Mouse (Mus musculus) neural tube, embryonic 11.5 days (tissue): ENCODE data around the gene Tspan3. TPM values are rescaled to one million over a fixed set of nuclear protein-coding genes. Genes with fewer than 3 reads are reported as not detected.

ENCODE experiments used
- ATAC-seq: fragments of 200-750 bp; cut with Nextera tagmentation; 2 replicates; pipeline ENCODE4 v1.8.0; 2017; ENCODE audit warnings: moderate number of reproducible peaks, mild to moderate bottlenecking, moderate TSS enrichment, moderate library complexity; ENCODE audit not compliant: insufficient read depth, low FRiP score, low TSS enrichment
- DNase-seq: peaks from one replicate; pipeline ENCODE4 v3.0.0-alpha.2; 2015; ENCODE audit warnings: low spot score
- H3K27ac ChIP-seq: fragments of 300-500 bp; sonication (generic); 2 replicates; pipeline ENCODE4 v1.5.1; 2014; ENCODE audit warnings: low read depth, mild to moderate bottlenecking, low read length
- H3K27me3 ChIP-seq: fragments of 300-500 bp; sonication (generic); 2 replicates; pipeline ENCODE4 v1.6.1; 2014; ENCODE audit warnings: mild to moderate bottlenecking, low read length, mixed read lengths; ENCODE audit not compliant: control insufficient read depth, insufficient read depth
- H3K36me3 ChIP-seq: fragments of 300-500 bp; sonication (generic); 2 replicates; pipeline ENCODE4 v1.6.1; 2014; ENCODE audit warnings: mild to moderate bottlenecking, low read length, moderate library complexity, mixed read lengths; ENCODE audit not compliant: control insufficient read depth, insufficient read depth
- H3K4me1 ChIP-seq: fragments of 300-500 bp; sonication (generic); 2 replicates; pipeline ENCODE4 v1.6.1; 2014; ENCODE audit warnings: low read length, mixed read lengths; ENCODE audit not compliant: control insufficient read depth, insufficient read depth
- H3K4me2 ChIP-seq: fragments of 300-500 bp; sonication (generic); 2 replicates; pipeline ENCODE4 v1.6.1; 2014; ENCODE audit warnings: low read depth, mild to moderate bottlenecking, moderate library complexity
- H3K4me3 ChIP-seq: fragments of 300-500 bp; sonication (generic); 2 replicates; pipeline ENCODE4 v1.5.1; 2014; ENCODE audit warnings: low read depth, low read length
- H3K9ac ChIP-seq: fragments of 300-500 bp; sonication (generic); 2 replicates; pipeline ENCODE4 v1.6.1; 2014; ENCODE audit warnings: mild to moderate bottlenecking, low read length
- H3K9me3 ChIP-seq: fragments of 300-500 bp; sonication (generic); 2 replicates; pipeline ENCODE4 v1.6.1; 2016; ENCODE audit warnings: low read length; ENCODE audit not compliant: control insufficient read depth
- WGBS: fragments of 180-500 bp; shearing (Covaris S2); extraction: QIAGEN DNeasy Blood & Tissue Kit; methylation state at CpG from one replicate; pipeline ENCODE4 v1.1.7; 2014; 5-methylcytosine and 5-hydroxymethylcytosine counted together
- polyA plus RNA-seq: library from polyadenylated mRNA; unstranded; fragments of >200 nt; fragmentation: Nextera tagmentation; extraction: Ambion mirVana; gene quantifications from 2 replicates; pipeline ENCODE4 v1.2.1, GENCODE M21; 2014

Gene Tspan3
- polyA plus RNA-seq, 1 experiment from 2014 or later: 584 TPM

DNA sequence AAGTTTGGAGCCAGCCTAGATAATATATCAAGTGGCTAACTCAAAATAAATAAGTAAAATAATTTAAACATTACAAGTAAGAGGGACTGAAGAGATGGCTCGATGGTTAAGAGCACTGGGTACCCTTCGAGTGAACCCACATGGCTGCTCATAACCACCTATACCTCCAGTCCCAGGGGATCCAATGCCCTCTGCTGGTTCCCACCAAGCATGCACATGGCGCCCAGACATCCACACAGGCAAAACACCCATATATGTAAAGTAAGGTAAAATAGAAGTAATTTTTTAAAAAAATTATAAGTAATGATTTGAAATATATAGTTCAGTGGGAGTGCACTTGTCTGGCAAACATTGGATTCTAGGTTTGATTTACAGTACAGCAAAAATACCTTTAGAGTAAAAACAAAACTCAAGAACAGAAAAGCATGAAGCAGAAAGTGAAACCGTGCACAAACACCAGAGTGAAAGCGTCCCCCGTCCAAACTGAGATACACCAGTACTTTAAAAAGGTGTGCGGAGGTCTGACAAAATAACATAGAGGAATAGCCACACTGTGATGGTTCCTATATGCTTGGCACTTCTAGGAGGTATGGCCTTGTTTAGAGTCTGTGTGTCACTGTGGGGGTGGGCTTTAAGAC, 20.8 kb downstream of the Tspan3 start:
- no peaks in the 10 kb centered on the region for H3K4me1 ChIP-seq
- H3K36me3 ChIP-seq: peaks cover 10% of the 10 kb centered on the region
- WGBS: 94% methylated on average over 7 of the region's 7 CpGs
- no peak overlapping the region for H3K4me2 ChIP-seq
- H3K9me3 ChIP-seq: no peaks in the 10 kb centered on the region
- no peak overlapping the region for H3K9ac ChIP-seq
- DNase-seq: no peak
- H3K4me3 ChIP-seq: no peak overlapping the region
- no peak for ATAC-seq
- H3K27ac ChIP-seq: no peak overlapping the region
- no peaks in the 10 kb centered on the region for H3K27me3 ChIP-seq

- 87% methylated on average over 9 of the region's 9 CpGs for WGBS
- H3K36me3 ChIP-seq: peaks cover 10% of the 10 kb centered on the region
- ATAC-seq (no peak), DNase-seq (no peak)
- no peaks in the 10 kb centered on the region for H3K27me3 ChIP-seq
- H3K4me2 ChIP-seq: no peak overlapping the region
- no peak overlapping the region for H3K4me3 ChIP-seq
- no peaks in the 10 kb centered on the region for H3K9me3 ChIP-seq
- no peak overlapping the region for H3K27ac ChIP-seq
- no peaks in the 10 kb centered on the region for H3K4me1 ChIP-seq
- no peak overlapping the region for H3K9ac ChIP-seq
These were observed 23.5 kb downstream of the Tspan3 start for GRCm38 (mm10) chr9:56141776-56142175.

DNA sequence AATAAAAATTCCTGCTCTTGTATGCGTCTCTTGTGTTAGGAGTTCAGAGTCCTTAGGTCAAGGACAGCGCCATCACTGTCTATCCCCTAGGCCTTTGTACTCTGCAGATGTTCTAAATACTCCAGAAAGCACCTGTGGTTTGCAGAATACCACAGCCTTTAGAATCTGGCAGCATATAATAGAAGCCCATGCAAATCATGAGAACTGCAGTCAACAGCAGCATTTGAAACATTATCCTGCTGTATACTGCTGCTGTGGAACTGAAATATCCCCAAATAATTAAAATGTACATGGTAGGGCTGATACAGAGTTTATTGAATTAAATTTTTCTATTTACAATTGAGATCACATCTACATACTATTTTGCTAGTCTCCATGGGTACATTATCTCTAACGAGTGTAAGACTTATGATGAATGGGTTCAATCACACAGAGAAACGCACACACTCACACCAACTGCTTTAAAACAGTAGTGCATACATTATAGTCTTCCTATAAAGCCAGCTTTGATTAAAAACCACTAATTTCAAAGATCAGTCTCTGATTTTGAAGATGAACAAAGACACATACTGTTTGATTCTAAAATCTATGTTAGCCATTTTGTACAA, 29.6 kb downstream of the Tspan3 start:
- Histone ChIP-seq H3K27ac (no peak overlapping the region), H3K27me3 (no peaks in the 10 kb centered on the region), H3K4me2 (no peak overlapping the region), H3K36me3 (peaks cover 8% of the 10 kb centered on the region; the same call in 1 of the 2 replicates), H3K4me1 (no peaks in the 10 kb centered on the region), H3K9ac (no peak overlapping the region), H3K4me3 (no peak overlapping the region), H3K9me3 (no peaks in the 10 kb centered on the region)
- no peak for DNase-seq
- WGBS: 96% methylated on average over 4 of the region's 4 CpGs
- ATAC-seq: no peak

- H3K27me3 ChIP-seq: no peaks in the 10 kb centered on the region
- no peak overlapping the region for H3K4me3 ChIP-seq
- DNase-seq (no peak), ATAC-seq (no peak)
- WGBS: 96% methylated on average over 4 of the region's 4 CpGs
- H3K36me3 ChIP-seq: peaks cover 10% of the 10 kb centered on the region
- no peaks in the 10 kb centered on the region for H3K9me3 ChIP-seq
- H3K9ac ChIP-seq: no peak overlapping the region
- no peak overlapping the region for H3K27ac ChIP-seq
- H3K4me2 ChIP-seq: no peak overlapping the region
- no peaks in the 10 kb centered on the region for H3K4me1 ChIP-seq
These were observed 30.7 kb downstream of the Tspan3 start for GRCm38 (mm10) chr9:56134614-56135013.

GRCm38 (mm10) chr9:56133970-56134369, 31.3 kb downstream of the Tspan3 start:
- no peaks in the 10 kb centered on the region for H3K4me1 ChIP-seq
- no peak for ATAC-seq
- no peak overlapping the region for H3K27ac ChIP-seq
- H3K9ac ChIP-seq: no peak overlapping the region
- no peak overlapping the region for H3K4me3 ChIP-seq
- 82% methylated on average over 5 of the region's 5 CpGs for WGBS
- H3K9me3 ChIP-seq: no peaks in the 10 kb centered on the region
- no peak for DNase-seq
- H3K36me3 ChIP-seq: peaks cover 15% of the 10 kb centered on the region
- no peak overlapping the region for H3K4me2 ChIP-seq
- no peaks in the 10 kb centered on the region for H3K27me3 ChIP-seq

DNA sequence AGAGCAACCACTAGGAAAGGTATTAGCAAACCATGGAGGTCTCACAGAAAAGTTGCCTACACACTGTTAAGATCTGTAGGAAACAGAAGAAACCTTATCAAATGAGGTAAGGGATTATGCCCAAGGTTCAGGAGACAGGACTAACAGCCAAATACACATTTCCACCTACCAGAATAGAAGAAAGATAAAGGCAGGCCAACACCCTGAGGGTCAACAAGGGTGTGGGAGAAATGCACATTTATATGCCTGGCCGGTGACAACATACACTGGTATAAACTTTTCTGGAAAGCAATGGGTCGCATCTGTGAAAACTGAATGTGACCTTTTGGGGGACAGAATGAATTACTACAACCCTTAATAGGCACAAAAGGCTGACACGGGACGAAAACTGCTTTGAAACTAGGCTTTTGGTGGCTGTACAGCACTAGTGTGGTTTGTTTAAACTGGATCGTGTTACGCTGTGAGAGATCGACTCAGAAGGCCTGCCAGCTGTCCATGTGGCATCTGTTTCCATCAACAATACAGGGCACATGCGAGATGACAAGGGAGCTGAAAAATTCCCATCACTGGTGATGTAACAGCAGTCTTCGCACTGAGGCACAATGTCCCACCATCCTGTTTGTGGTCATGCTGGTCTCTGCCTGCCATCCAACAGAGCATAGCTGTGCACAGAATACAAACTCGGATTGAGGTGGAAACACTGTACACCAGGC, 33.3 kb downstream of the Tspan3 start:
- no peaks in the 10 kb centered on the region for H3K27me3 ChIP-seq
- H3K4me2 ChIP-seq: no peak overlapping the region
- H3K9ac ChIP-seq: no peak overlapping the region
- H3K36me3 ChIP-seq: peaks cover 17% of the 10 kb centered on the region
- no peak overlapping the region for H3K27ac ChIP-seq
- DNase-seq (no peak), ATAC-seq (no peak)
- no peaks in the 10 kb centered on the region for H3K9me3 ChIP-seq
- no peak overlapping the region for H3K4me3 ChIP-seq
- WGBS: 55% methylated on average over 10 of the region's 10 CpGs
- no peaks in the 10 kb centered on the region for H3K4me1 ChIP-seq

DNA sequence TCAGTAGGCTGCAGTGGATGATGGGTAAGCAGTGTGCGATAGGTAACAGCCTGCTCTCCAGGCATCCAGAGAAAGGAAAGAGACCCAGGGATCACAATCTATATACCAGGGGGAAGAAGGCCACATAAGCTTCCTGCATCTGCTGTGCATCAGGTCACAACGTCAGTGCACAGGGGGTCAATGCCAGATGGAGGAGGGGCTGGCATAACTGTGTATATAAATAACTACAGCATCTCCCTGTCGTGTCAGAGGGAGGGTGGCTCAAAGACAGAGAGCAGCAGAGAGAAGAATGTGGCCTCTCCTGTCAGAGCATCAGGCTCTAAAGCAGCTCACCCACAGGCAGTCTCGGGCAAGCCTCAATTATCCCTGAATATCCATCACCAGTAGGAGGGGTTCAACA, 34.7 kb downstream of the Tspan3 start:
- WGBS: 38% methylated on average over 4 of the region's 4 CpGs
- Histone ChIP-seq H3K36me3 (peaks cover 13% of the 10 kb centered on the region), H3K9ac (no peak overlapping the region)

GRCm38 (mm10) chr9:56129951-56130350, 35.3 kb downstream of the Tspan3 start:
- H3K36me3 ChIP-seq: peaks cover 13% of the 10 kb centered on the region
- 92% methylated on average over 3 of the region's 3 CpGs for WGBS
- H3K4me1 ChIP-seq: no peaks in the 10 kb centered on the region
- DNase-seq (no peak), ATAC-seq (no peak)
- H3K27ac ChIP-seq: no peak overlapping the region
- H3K4me2 ChIP-seq: no peak overlapping the region
- H3K9me3 ChIP-seq: no peaks in the 10 kb centered on the region
- no peaks in the 10 kb centered on the region for H3K27me3 ChIP-seq
- no peak overlapping the region for H3K4me3 ChIP-seq
- H3K9ac ChIP-seq: no peak overlapping the region

More for the DNA sequence above, 34.7 kb downstream of the Tspan3 start:
- Histone ChIP-seq H3K27ac (no peak overlapping the region), H3K27me3 (no peaks in the 10 kb centered on the region), H3K4me2 (no peak overlapping the region), H3K4me1 (no peaks in the 10 kb centered on the region), H3K4me3 (no peak overlapping the region), H3K9me3 (no peaks in the 10 kb centered on the region)
- DNase-seq (no peak), ATAC-seq (no peak)

DNA sequence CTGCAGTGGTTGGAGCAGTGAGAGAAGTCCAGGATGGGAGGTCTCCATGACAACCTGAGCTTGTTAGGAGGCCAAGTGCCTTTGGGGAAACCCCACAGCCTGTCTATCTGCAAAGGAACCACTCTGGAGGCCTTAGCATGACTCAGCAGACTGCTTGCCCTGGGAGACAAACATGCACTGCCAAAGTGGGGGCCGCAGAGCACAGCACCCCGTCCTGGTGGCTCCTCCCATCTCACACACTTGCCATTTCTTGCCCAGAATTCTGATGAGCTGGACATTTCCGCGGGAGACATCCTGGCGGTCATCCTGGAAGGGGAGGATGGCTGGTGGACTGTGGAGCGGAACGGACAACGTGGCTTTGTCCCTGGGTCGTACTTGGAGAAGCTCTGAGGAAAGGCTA, 36.9 kb downstream of the Tspan3 start:
- H3K4me3 ChIP-seq: no peak overlapping the region
- ATAC-seq: no peak
- no peak overlapping the region for H3K4me2 ChIP-seq
- peaks cover 10% of the 10 kb centered on the region for H3K36me3 ChIP-seq
- H3K4me1 ChIP-seq: no peaks in the 10 kb centered on the region
- no peak for DNase-seq
- 95% methylated on average over 9 of the region's 9 CpGs for WGBS
- no peak overlapping the region for H3K27ac ChIP-seq
- no peaks in the 10 kb centered on the region for H3K27me3 ChIP-seq
- H3K9ac ChIP-seq: no peak overlapping the region
- H3K9me3 ChIP-seq: no peaks in the 10 kb centered on the region
